Mouse (Mus musculus) ES-Bruce4 (cell line): Measurements from ENCODE around the gene Gmnc.

Experiments
- CTCF ChIP-seq: IDR thresholded peaks from one replicate; pipeline ENCODE4 v1.8.1; 2011; ENCODE audit warnings: low read depth, low read length
- POLR2A ChIP-seq: IDR thresholded peaks from one replicate; pipeline ENCODE4 v1.8.1; 2011; ENCODE audit warnings: low read length; ENCODE audit not compliant: insufficient read depth

- TF ChIP-seq CTCF (no peak), POLR2A (no peak)
These were observed 41.2 kb downstream of the Gmnc start for GRCm38 (mm10) chr16:26950209-26950608.
